Mouse (Mus musculus) layer of hippocampus, postnatal 10 days (tissue): ENCODE measurements at regions not wholly inside any gene's neighbourhood (a gene's known extent, or its start where the extent isn't known, plus 50 kb on each side); places are given as distances from the start of the nearest gene placed in this dataset.

ENCODE experiments used
- DNase-seq, 2 experiments: peaks; one replicate each; pipeline ENCODE4 v3.0.0; 2021; ENCODE audit warnings: low spot score in 2 of 2

GRCm38 (mm10) chr12:35429473-35429872 is 105.4 kb downstream of the Ahr start:
- DNase-seq = no peak

- DNase-seq = no peak
These were observed 115.6 kb downstream of the Ahr start for GRCm38 (mm10) chr12:35419206-35419605.

- DNase-seq = no peak
These were observed 116.9 kb downstream of the Ahr start for GRCm38 (mm10) chr12:35417943-35418342.

GRCm38 (mm10) chr12:35416583-35416982 is 118.3 kb downstream of the Ahr start:
- no peak for DNase-seq

- DNase-seq = no peak
These were observed 122.1 kb downstream of the Ahr start for GRCm38 (mm10) chr12:35412715-35413114.

- no peak for DNase-seq
These were observed 126.4 kb downstream of the Ahr start for GRCm38 (mm10) chr12:35408461-35408860.

GRCm38 (mm10) chr12:35408044-35408443 is 126.8 kb downstream of the Ahr start:
- no peak for DNase-seq

GRCm38 (mm10) chr12:35401853-35402252 is 133.0 kb downstream of the Ahr start:
- DNase-seq = no peak

GRCm38 (mm10) chr12:35401219-35401618 is 133.6 kb downstream of the Ahr start:
- DNase-seq = no peak

- no peak for DNase-seq
These were observed 139.6 kb downstream of the Ahr start for GRCm38 (mm10) chr12:35395211-35395610.

- no peak for DNase-seq
These were observed 142.7 kb downstream of the Ahr start for GRCm38 (mm10) chr12:35392111-35392510.

GRCm38 (mm10) chr12:35390266-35390665 is 144.6 kb downstream of the Ahr start:
- no peak for DNase-seq

GRCm38 (mm10) chr12:35389839-35390238 is 145.0 kb downstream of the Ahr start:
- DNase-seq = no peak

GRCm38 (mm10) chr12:35384211-35384610 is 150.6 kb downstream of the Ahr start:
- DNase-seq = no peak

GRCm38 (mm10) chr12:35377266-35377665 is 157.6 kb downstream of the Ahr start:
- DNase-seq = no peak

GRCm38 (mm10) chr12:35376365-35376764 is 158.5 kb downstream of the Ahr start:
- DNase-seq = no peak

- DNase-seq = no peak
These were observed 176.9 kb downstream of the Ahr start for GRCm38 (mm10) chr12:35357901-35358300.

- no peak for DNase-seq
These were observed 196.5 kb downstream of the Ahr start for GRCm38 (mm10) chr12:35338191-35338954.

- DNase-seq = no peak
These were observed 198.5 kb downstream of the Ahr start for GRCm38 (mm10) chr12:35336314-35336713.

- no peak for DNase-seq
These were observed 200.3 kb downstream of the Ahr start for GRCm38 (mm10) chr12:35334344-35335075.

GRCm38 (mm10) chr12:35331303-35331702 is 203.5 kb downstream of the Ahr start:
- no peak for DNase-seq

- no peak for DNase-seq
These were observed 205.1 kb downstream of the Ahr start for GRCm38 (mm10) chr12:35329699-35330098.

- DNase-seq = no peak
These were observed 215.3 kb downstream of the Ahr start for GRCm38 (mm10) chr12:35319571-35319970.
